Mouse (Mus musculus) frontal cortex, adult (tissue): ENCODE measurements around the gene Cacng6.

ENCODE experiments used
- ATAC-seq: cut with Nextera tagmentation; 2 replicates; pipeline ENCODE4 v1.9.2; 2017; ENCODE audit warnings: mild to moderate bottlenecking, moderate library complexity, mixed read lengths; ENCODE audit not compliant: low TSS enrichment

Cacng6 gene

GRCm38 (mm10) chr7:3419941-3420340 lies 4.1 kb upstream of the Cacng6 start:
- no peak for ATAC-seq

GRCm38 (mm10) chr7:3420466-3420865 lies 3.5 kb upstream of the Cacng6 start:
- no peak for ATAC-seq

- ATAC-seq: peak; percentile 22; the same call in 1 of the 2 replicates
Observed at GRCm38 (mm10) chr7:3421297-3421696, 2.7 kb upstream of the Cacng6 start.

GRCm38 (mm10) chr7:3422051-3422450 lies 1.9 kb upstream of the Cacng6 start:
- ATAC-seq: no peak

GRCm38 (mm10) chr7:3423430-3423829 lies 565 bp upstream of the Cacng6 start:
- ATAC-seq: no peak

- no peak for ATAC-seq
Observed at GRCm38 (mm10) chr7:3425141-3425540, 1.1 kb downstream of the Cacng6 start.

- ATAC-seq: no peak
Observed at GRCm38 (mm10) chr7:3430161-3430560, 6.2 kb downstream of the Cacng6 start.

- no peak; the same call in 1 of the 2 replicates for ATAC-seq
Observed at GRCm38 (mm10) chr7:3432066-3432465, 8.1 kb downstream of the Cacng6 start.

- ATAC-seq: no peak
Observed at GRCm38 (mm10) chr7:3437941-3438340, 13.9 kb downstream of the Cacng6 start.

GRCm38 (mm10) chr7:3439984-3440383 lies 16.0 kb downstream of the Cacng6 start:
- no peak for ATAC-seq

- no peak for ATAC-seq
Observed at GRCm38 (mm10) chr7:3440526-3440925, 16.5 kb downstream of the Cacng6 start.

GRCm38 (mm10) chr7:3442476-3443062 lies 18.6 kb downstream of the Cacng6 start:
- ATAC-seq: no peak

GRCm38 (mm10) chr7:3444678-3445077 lies 20.7 kb downstream of the Cacng6 start:
- no peak for ATAC-seq

- no peak for ATAC-seq
Observed at GRCm38 (mm10) chr7:3446584-3446983, 22.6 kb downstream of the Cacng6 start.

GRCm38 (mm10) chr7:3447026-3447425 lies 23.0 kb downstream of the Cacng6 start:
- no peak for ATAC-seq

GRCm38 (mm10) chr7:3448737-3449454 lies 24.9 kb downstream of the Cacng6 start:
- peak; percentile 69; the same call in 1 of the 2 replicates for ATAC-seq

- no peak; the same call in 1 of the 2 replicates for ATAC-seq
Observed at GRCm38 (mm10) chr7:3450671-3451070, 26.7 kb downstream of the Cacng6 start.

GRCm38 (mm10) chr7:3451161-3451560 lies 27.2 kb downstream of the Cacng6 start:
- no peak for ATAC-seq

GRCm38 (mm10) chr7:3452821-3453485 lies 29.0 kb downstream of the Cacng6 start:
- no peak for ATAC-seq

- no peak for ATAC-seq
Observed at GRCm38 (mm10) chr7:3453486-3454183, 29.6 kb downstream of the Cacng6 start.

- peak; percentile 34; the same call in 1 of the 2 replicates for ATAC-seq
Observed at GRCm38 (mm10) chr7:3457111-3457840, 33.3 kb downstream of the Cacng6 start.

GRCm38 (mm10) chr7:3457841-3458217 lies 33.8 kb downstream of the Cacng6 start:
- ATAC-seq: no peak
